Mouse (Mus musculus) lung, embryonic 16.5 days (tissue): Measurements from ENCODE around the gene Tpst2. TPM values are rescaled to one million over a fixed set of nuclear protein-coding genes. Genes with fewer than 3 reads are reported as not detected.

Source experiments
- polyA plus RNA-seq: library from polyadenylated mRNA; unstranded; fragments of >200 nt; fragmentation: Nextera tagmentation; extraction: Ambion mirVana; gene quantifications from 2 replicates; pipeline ENCODE4 v1.2.1, GENCODE M21; 2015

Tpst2 gene
- polyA plus RNA-seq, 1 experiment from 2014 or later: 67.9 TPM

Other genes with a start within 250 kb of the Tpst2 start
- 0.84 and 1.0 TPM in 2 replicates for gene Cryba4, start 24.2 kb upstream of the Tpst2 start, polyA plus RNA-seq
- 3.1 and 3.5 TPM in 2 replicates for gene Crybb1, start 20.9 kb upstream of the Tpst2 start, polyA plus RNA-seq
- gene Tfip11, start 49.7 kb downstream of the Tpst2 start, polyA plus RNA-seq: 31.1 TPM in 2 replicates
- gene Srrd, start 66.3 kb downstream of the Tpst2 start, polyA plus RNA-seq: 34.5 and 36.8 TPM in 2 replicates
- 28.9 and 34.8 TPM in 2 replicates for gene Hps4, start 66.4 kb downstream of the Tpst2 start, polyA plus RNA-seq
- gene Gm6583, start 79.3 kb downstream of the Tpst2 start, polyA plus RNA-seq: 0.13 and 0.15 TPM in 2 replicates
- 1.7 and 1.9 TPM in 2 replicates for gene Asphd2, start 118.2 kb downstream of the Tpst2 start, polyA plus RNA-seq
- gene Gm6588, start 172.7 kb downstream of the Tpst2 start, polyA plus RNA-seq: not detected in 2 replicates